Mouse (Mus musculus) bone marrow macrophage, adult 2 months (primary cell): ENCODE results near the gene Mark4.

Source experiments
- CTCF ChIP-seq: IDR thresholded peaks from 2 replicates; pipeline ENCODE4 v1.5.1; 2012; ENCODE audit warnings: low read depth, mild to moderate bottlenecking, low read length, moderate library complexity
- POLR2A ChIP-seq: IDR thresholded peaks from 2 replicates; pipeline ENCODE4 v1.6.1; 2012; ENCODE audit warnings: mild to moderate bottlenecking, low read depth, low read length, borderline replicate concordance

GRCm38 (mm10) chr7:19394484-19394883 is 64.1 kb downstream of the Mark4 start:
- TF ChIP-seq CTCF (no peak), POLR2A (no peak)
